Mouse (Mus musculus) lung, embryonic 16.5 days (tissue): Measurements from ENCODE around the gene Insl3. TPM values are rescaled to one million over a fixed set of nuclear protein-coding genes. Genes with fewer than 3 reads are reported as not detected.

Source experiments
- ATAC-seq: fragments of 200-750 bp; cut with Nextera tagmentation; 2 replicates; pipeline ENCODE4 v1.8.0; 2017; ENCODE audit warnings: low read depth, mild to moderate bottlenecking, moderate library complexity
- H3K27ac ChIP-seq: fragments of 300-500 bp; sonication (generic); 2 replicates; pipeline ENCODE4 v1.5.1; 2014; ENCODE audit warnings: mild to moderate bottlenecking, control low read depth, low read length
- H3K27me3 ChIP-seq: fragments of 300-500 bp; sonication (generic); 2 replicates; pipeline ENCODE4 v1.6.1; 2014; ENCODE audit warnings: low read depth, low read length, mixed read lengths; ENCODE audit not compliant: control insufficient read depth, insufficient read depth
- H3K36me3 ChIP-seq: fragments of 300-500 bp; sonication (generic); 2 replicates; pipeline ENCODE4 v1.6.1; 2014; ENCODE audit warnings: low read length; ENCODE audit not compliant: control insufficient read depth, insufficient read depth
- H3K4me1 ChIP-seq: fragments of 300-500 bp; sonication (generic); replicated peaks from 2 replicates; pipeline ENCODE4 v1.6.1; 2014; ENCODE audit warnings: low read length, mixed read lengths; ENCODE audit not compliant: control insufficient read depth, insufficient read depth
- H3K4me2 ChIP-seq: fragments of 300-500 bp; sonication (generic); 2 replicates; pipeline ENCODE4 v1.6.1; 2014; ENCODE audit warnings: low read depth, low read length, control low read depth
- H3K4me3 ChIP-seq: fragments of 300-500 bp; sonication (generic); 2 replicates; pipeline ENCODE4 v1.5.1; 2014; ENCODE audit warnings: mild to moderate bottlenecking, low read length, control low read depth
- H3K9ac ChIP-seq: fragments of 300-500 bp; sonication (generic); 2 replicates; pipeline ENCODE4 v1.6.1; 2014; ENCODE audit warnings: low read length, control low read depth
- H3K9me3 ChIP-seq: fragments of 300-500 bp; sonication (generic); 2 replicates; pipeline ENCODE4 v1.6.1; 2016; ENCODE audit warnings: low read length; ENCODE audit not compliant: control insufficient read depth
- WGBS: fragments of 180-500 bp; shearing (Covaris S2); extraction: QIAGEN DNeasy Blood & Tissue Kit; methylation state at CpG from one replicate; pipeline ENCODE4 v1.1.7; 2014; 5-methylcytosine and 5-hydroxymethylcytosine counted together
- polyA plus RNA-seq: library from polyadenylated mRNA; unstranded; fragments of >200 nt; fragmentation: Nextera tagmentation; extraction: Ambion mirVana; gene quantifications from 2 replicates; pipeline ENCODE4 v1.2.1, GENCODE M21; 2015

Insl3 gene
- polyA plus RNA-seq, 1 experiment from 2014 or later: 1.4 TPM

DNA sequence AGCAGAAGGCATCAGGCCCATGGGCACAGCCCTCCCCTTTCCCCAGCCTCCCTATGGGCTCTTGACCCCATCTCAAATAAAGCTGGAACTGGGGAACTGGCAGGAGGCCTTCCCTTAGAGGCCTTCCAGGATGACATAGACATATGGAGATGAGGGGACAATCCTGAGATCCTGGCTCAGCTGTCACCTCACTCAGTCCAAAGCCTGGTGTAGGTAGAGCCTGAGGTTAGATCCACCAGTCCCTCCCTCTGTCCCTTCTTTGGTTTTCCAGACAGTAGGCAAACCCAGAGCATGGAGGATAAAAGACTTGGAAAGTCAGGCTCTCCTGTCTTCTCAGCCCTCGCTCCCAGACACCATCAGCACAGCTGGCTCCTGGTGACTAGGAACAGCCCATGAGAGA lies 22.2 kb upstream of the Insl3 start:
- Histone ChIP-seq H3K9ac (no peak overlapping the region), H3K4me1 (peaks cover 25% of the 10 kb centered on the region), H3K27ac (no peak overlapping the region), H3K27me3 (peaks cover 21% of the 10 kb centered on the region), H3K4me3 (no peak overlapping the region), H3K36me3 (no peaks in the 10 kb centered on the region), H3K4me2 (no peak overlapping the region), H3K9me3 (no peaks in the 10 kb centered on the region)
- WGBS: 35% methylated on average over 1 of the region's 1 CpGs
- no peak for ATAC-seq

DNA sequence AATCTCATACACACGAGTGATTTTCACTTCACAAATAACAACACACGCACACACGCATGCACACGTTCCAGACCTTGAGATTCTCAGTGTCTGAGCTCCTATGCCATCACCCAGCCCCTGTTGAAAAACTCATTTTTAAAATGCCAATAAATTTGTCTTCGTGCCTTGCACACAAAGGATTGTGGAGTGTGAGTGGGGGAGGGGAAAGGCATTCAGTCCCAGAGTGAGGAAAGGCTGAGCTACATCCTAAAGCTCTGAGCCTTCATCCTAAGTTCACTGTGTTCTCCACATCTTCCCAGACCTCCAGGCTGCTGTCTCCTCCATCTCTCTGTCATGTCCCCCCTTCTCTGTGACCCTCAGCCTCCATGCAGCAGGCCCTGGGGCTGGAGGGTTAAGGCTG lies 21.8 kb upstream of the Insl3 start:
- ATAC-seq: no peak
- H3K4me2 ChIP-seq: no peak overlapping the region
- H3K4me3 ChIP-seq: no peak overlapping the region
- H3K4me1 ChIP-seq: peaks cover 25% of the 10 kb centered on the region
- no peaks in the 10 kb centered on the region for H3K9me3 ChIP-seq
- H3K27me3 ChIP-seq: peaks cover 20% of the 10 kb centered on the region
- no peak overlapping the region for H3K27ac ChIP-seq
- 59% methylated on average over 5 of the region's 5 CpGs for WGBS
- no peaks in the 10 kb centered on the region for H3K36me3 ChIP-seq
- no peak overlapping the region for H3K9ac ChIP-seq

- no peaks in the 10 kb centered on the region for H3K36me3 ChIP-seq
- H3K4me1 ChIP-seq: peaks cover 25% of the 10 kb centered on the region
- peaks cover 20% of the 10 kb centered on the region for H3K27me3 ChIP-seq
- 1% methylated on average over 21 of the region's 21 CpGs for WGBS
- H3K4me3 ChIP-seq: no peak overlapping the region
- H3K9ac ChIP-seq: no peak overlapping the region
- H3K9me3 ChIP-seq: no peaks in the 10 kb centered on the region
- H3K27ac ChIP-seq: no peak overlapping the region
- peak; percentile 13; the same call in 1 of the 2 replicates for ATAC-seq
- peak overlapping the region; percentile 6 for H3K4me2 ChIP-seq
These were observed 20.6 kb upstream of the Insl3 start for GRCm38 (mm10) chr8:71668220-71668975.

DNA sequence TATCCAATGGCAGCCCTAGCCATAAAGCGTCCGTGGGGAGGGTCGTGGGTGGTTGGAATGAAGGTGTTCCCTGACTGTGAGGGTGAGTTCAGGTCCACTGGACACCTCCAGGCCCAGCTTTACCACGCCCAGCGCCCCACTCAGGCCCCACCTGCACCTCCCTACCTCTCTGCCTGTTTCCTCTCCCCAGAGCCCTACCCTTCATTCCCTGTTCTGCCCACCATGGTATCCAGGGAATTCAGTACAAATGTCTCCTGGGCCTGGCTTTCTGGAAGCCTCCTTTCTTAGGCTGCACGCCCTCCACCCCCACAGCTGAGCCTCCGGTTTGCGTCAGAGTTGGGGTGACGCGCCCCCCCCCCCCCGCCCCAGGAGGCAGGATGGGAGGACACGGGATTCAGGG lies 18.8 kb upstream of the Insl3 start:
- Histone ChIP-seq H3K4me1 (peaks cover 22% of the 10 kb centered on the region), H3K9me3 (no peaks in the 10 kb centered on the region), H3K36me3 (no peaks in the 10 kb centered on the region), H3K4me2 (peak overlapping the region; percentile 93), H3K4me3 (peak overlapping the region; percentile 53), H3K9ac (no peak overlapping the region), H3K27ac (no peak overlapping the region), H3K27me3 (peaks cover 20% of the 10 kb centered on the region)
- no peak for ATAC-seq
- 21% methylated on average over 8 of the region's 12 CpGs for WGBS

GRCm38 (mm10) chr8:71670621-71671548 lies 18.1 kb upstream of the Insl3 start:
- Histone ChIP-seq H3K4me1 (peaks cover 16% of the 10 kb centered on the region), H3K4me3 (peak overlapping the region; percentile 53), H3K27ac (no peak overlapping the region), H3K9me3 (no peaks in the 10 kb centered on the region), H3K36me3 (no peaks in the 10 kb centered on the region), H3K9ac (no peak overlapping the region), H3K27me3 (peaks cover 20% of the 10 kb centered on the region), H3K4me2 (peak overlapping the region; percentile 93)
- ATAC-seq: peak; percentile 47
- under 1% methylated on average over 62 of the region's 64 CpGs for WGBS

GRCm38 (mm10) chr8:71671549-71671965 lies 17.5 kb upstream of the Insl3 start, which contains the start of gene Unc13a:
TSS of gene Unc13a (minus strand) at chr8:71671757.
- H3K4me1 ChIP-seq: peaks cover 13% of the 10 kb centered on the region
- peak; percentile 80 for ATAC-seq
- H3K27ac ChIP-seq: no peak within 1 kb of the TSS
- H3K9me3 ChIP-seq: no peaks in the 10 kb centered on the region
- H3K4me2 ChIP-seq: peak within 1 kb of the TSS; percentile 93
- peak within 1 kb of the TSS; percentile 53 for H3K4me3 ChIP-seq
- peak within 1 kb of the TSS; percentile 65 for H3K9ac ChIP-seq
- peaks cover 17% of the 10 kb centered on the region for H3K27me3 ChIP-seq
- no peaks in the 10 kb centered on the region for H3K36me3 ChIP-seq
- under 1% methylated on average over 37 of the region's 42 CpGs for WGBS

DNA sequence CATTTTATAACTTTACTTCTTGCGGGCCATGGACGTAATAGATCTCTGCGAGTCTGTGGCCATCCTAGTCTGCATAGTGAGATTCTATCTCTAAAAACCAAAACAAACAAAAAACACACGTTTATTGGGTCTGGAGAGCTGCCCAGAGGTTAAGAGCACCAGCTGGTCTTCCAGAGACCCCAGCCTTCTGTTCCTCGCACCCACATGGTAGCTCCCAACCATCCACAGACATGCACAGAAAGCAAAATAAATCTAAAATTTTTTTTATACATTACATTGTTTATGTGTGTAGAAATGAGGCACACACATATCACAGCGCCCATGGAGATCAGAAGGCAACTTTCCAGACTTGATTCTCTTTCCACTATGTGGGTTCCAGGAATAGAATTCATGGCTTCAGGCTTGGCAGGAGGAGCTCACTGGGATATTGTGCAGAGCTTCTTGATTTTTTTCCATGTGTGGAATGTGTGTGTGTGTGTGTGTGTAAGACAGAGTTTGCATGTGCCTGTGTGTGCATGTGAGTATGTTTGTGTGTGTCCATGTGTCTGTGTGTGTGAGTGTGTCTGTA lies 16.8 kb upstream of the Insl3 start:
- 51% methylated on average over 6 of the region's 6 CpGs for WGBS
- Histone ChIP-seq H3K27me3 (peaks cover 17% of the 10 kb centered on the region), H3K27ac (no peak overlapping the region), H3K4me3 (peak overlapping the region; percentile 53; the same call in 1 of the 2 replicates), H3K9ac (peak overlapping the region; percentile 65), H3K4me2 (peak overlapping the region; percentile 93), H3K4me1 (peaks cover 13% of the 10 kb centered on the region), H3K36me3 (no peaks in the 10 kb centered on the region), H3K9me3 (no peaks in the 10 kb centered on the region)
- no peak for ATAC-seq

GRCm38 (mm10) chr8:71674071-71674470 lies 14.9 kb upstream of the Insl3 start:
- no peaks in the 10 kb centered on the region for H3K9me3 ChIP-seq
- H3K27me3 ChIP-seq: peaks cover 27% of the 10 kb centered on the region
- no peak overlapping the region for H3K4me2 ChIP-seq
- ATAC-seq: no peak
- H3K4me3 ChIP-seq: no peak overlapping the region
- no peak overlapping the region for H3K9ac ChIP-seq
- WGBS: 63% methylated on average over 2 of the region's 2 CpGs
- H3K36me3 ChIP-seq: no peaks in the 10 kb centered on the region
- no peak overlapping the region for H3K27ac ChIP-seq
- H3K4me1 ChIP-seq: peaks cover 8% of the 10 kb centered on the region
